Mouse (Mus musculus): ENCODE measurements around the gene Gm20865.
"Not testable (repeated sequence)": the region's sequence is repeated elsewhere in the genome, so short reads cannot be mapped to it uniquely, and the experiment has no call there.

Gene Gm20865

GRCm38 (mm10) chrY:21241275-21241674, at the start of gene Gm20865:
Gene Gm20865, plus strand, starts transcription at chrY:21241575.
- in situ Hi-C loops (cut with MboI, MseI), result not testable (repeated sequence)

Measured in regulatory T cell (primary cell).